Mouse (Mus musculus): ENCODE results near the gene Lamb2. TPM values are rescaled to one million over a fixed set of nuclear protein-coding genes. Genes with fewer than 3 reads are reported as not detected.
A peak's percentile ranks its signal among the peaks of the same experiment; 100 is the strongest.

The Lamb2 gene
- polyA plus RNA-seq, 1 experiment = 49.3 TPM

GRCm38 (mm10) chr9:108451519-108452160, 27.9 kb upstream of the Lamb2 start:
- DNase-seq (ENCODE audit: low read depth) = peak; percentile 35

GRCm38 (mm10) chr9:108452291-108452906, 27.1 kb upstream of the Lamb2 start:
- TF ChIP-seq CTCF (IDR thresholded peaks at IDR 0.05; ENCODE audit: borderline replicate concordance, extremely low read depth, insufficient read depth, insufficient read length) (peak; percentile 91), POLR2A (IDR thresholded peaks at IDR 0.05; ENCODE audit: borderline replicate concordance, extremely low read depth, insufficient read depth, insufficient read length, poor library complexity, severe bottlenecking) (peak; percentile 28; the same call in 1 of the 2 replicates)
- DNase-seq (ENCODE audit: low read depth) = peak; percentile 96

More at GRCm38 (mm10) chr9:108451519-108452160, 27.9 kb upstream of the Lamb2 start:
- TF ChIP-seq CTCF (IDR thresholded peaks at IDR 0.05; ENCODE audit: borderline replicate concordance, extremely low read depth, insufficient read depth, insufficient read length) = no peak
- no peak for TF ChIP-seq POLR2A (IDR thresholded peaks at IDR 0.05; ENCODE audit: borderline replicate concordance, extremely low read depth, insufficient read depth, insufficient read length, poor library complexity, severe bottlenecking)

GRCm38 (mm10) chr9:108452911-108453310, 26.6 kb upstream of the Lamb2 start:
- TF ChIP-seq CTCF (IDR thresholded peaks at IDR 0.05; ENCODE audit: borderline replicate concordance, extremely low read depth, insufficient read depth, insufficient read length) (no peak), POLR2A (IDR thresholded peaks at IDR 0.05; ENCODE audit: borderline replicate concordance, extremely low read depth, insufficient read depth, insufficient read length, poor library complexity, severe bottlenecking) (no peak)
- no peak for DNase-seq (ENCODE audit: low read depth)

GRCm38 (mm10) chr9:108453458-108453857, 26.1 kb upstream of the Lamb2 start:
- no peak for DNase-seq (ENCODE audit: low read depth)
- TF ChIP-seq CTCF (IDR thresholded peaks at IDR 0.05; ENCODE audit: borderline replicate concordance, extremely low read depth, insufficient read depth, insufficient read length) (no peak), POLR2A (IDR thresholded peaks at IDR 0.05; ENCODE audit: borderline replicate concordance, extremely low read depth, insufficient read depth, insufficient read length, poor library complexity, severe bottlenecking) (no peak)

GRCm38 (mm10) chr9:108454429-108454828, 25.1 kb upstream of the Lamb2 start:
- TF ChIP-seq CTCF (IDR thresholded peaks at IDR 0.05; ENCODE audit: borderline replicate concordance, extremely low read depth, insufficient read depth, insufficient read length) (no peak), POLR2A (IDR thresholded peaks at IDR 0.05; ENCODE audit: borderline replicate concordance, extremely low read depth, insufficient read depth, insufficient read length, poor library complexity, severe bottlenecking) (no peak)
- no peak for DNase-seq (ENCODE audit: low read depth)

GRCm38 (mm10) chr9:108455747-108456571, 23.6 kb upstream of the Lamb2 start:
- TF ChIP-seq CTCF (IDR thresholded peaks at IDR 0.05; ENCODE audit: borderline replicate concordance, extremely low read depth, insufficient read depth, insufficient read length) = no peak
- TF ChIP-seq POLR2A (IDR thresholded peaks at IDR 0.05; ENCODE audit: borderline replicate concordance, extremely low read depth, insufficient read depth, insufficient read length, poor library complexity, severe bottlenecking) = no peak
- no peak for DNase-seq (ENCODE audit: low read depth)

GRCm38 (mm10) chr9:108456953-108457352, 22.6 kb upstream of the Lamb2 start:
- TF ChIP-seq POLR2A (IDR thresholded peaks at IDR 0.05; ENCODE audit: borderline replicate concordance, extremely low read depth, insufficient read depth, insufficient read length, poor library complexity, severe bottlenecking) (no peak), CTCF (IDR thresholded peaks at IDR 0.05; ENCODE audit: borderline replicate concordance, extremely low read depth, insufficient read depth, insufficient read length) (no peak)
- no peak for DNase-seq (ENCODE audit: low read depth)

- no peak for TF ChIP-seq CTCF (IDR thresholded peaks at IDR 0.05; ENCODE audit: borderline replicate concordance, extremely low read depth, insufficient read depth, insufficient read length)
- no peak for TF ChIP-seq POLR2A (IDR thresholded peaks at IDR 0.05; ENCODE audit: borderline replicate concordance, extremely low read depth, insufficient read depth, insufficient read length, poor library complexity, severe bottlenecking)
- DNase-seq (ENCODE audit: low read depth) = no peak
These were observed 19.6 kb upstream of the Lamb2 start for GRCm38 (mm10) chr9:108459939-108460318.

- no peak for TF ChIP-seq CTCF (IDR thresholded peaks at IDR 0.05; ENCODE audit: borderline replicate concordance, extremely low read depth, insufficient read depth, insufficient read length)
- peak; percentile 85 for TF ChIP-seq POLR2A (IDR thresholded peaks at IDR 0.05; ENCODE audit: borderline replicate concordance, extremely low read depth, insufficient read depth, insufficient read length, poor library complexity, severe bottlenecking)
These were observed 19.0 kb upstream of the Lamb2 start, which contains the start of gene Ccdc71 for GRCm38 (mm10) chr9:108460319-108461178. TSS of gene Ccdc71 (plus strand) at chr9:108460527.

GRCm38 (mm10) chr9:108461181-108461631, 18.3 kb upstream of the Lamb2 start, which contains the start of gene Klhdc8b:
TSS of gene Klhdc8b (minus strand) at chr9:108461581.
- peak; percentile 12 for DNase-seq (ENCODE audit: low read depth)
- TF ChIP-seq POLR2A (IDR thresholded peaks at IDR 0.05; ENCODE audit: borderline replicate concordance, extremely low read depth, insufficient read depth, insufficient read length, poor library complexity, severe bottlenecking) (no peak), CTCF (IDR thresholded peaks at IDR 0.05; ENCODE audit: borderline replicate concordance, extremely low read depth, insufficient read depth, insufficient read length) (no peak)

More at GRCm38 (mm10) chr9:108460319-108461178, 19.0 kb upstream of the Lamb2 start, which contains the start of gene Ccdc71:
- DNase-seq (ENCODE audit: low read depth) = peak; percentile 90
